Mouse (Mus musculus): ENCODE results near the gene Dusp3. TPM values are rescaled to one million over a fixed set of nuclear protein-coding genes. Genes with fewer than 3 reads are reported as not detected.

Dusp3 gene
- polyA plus RNA-seq (2012; rRNA removed), result 23.8 and 25.5 TPM in 2 replicates

GRCm38 (mm10) chr11:101986913-101987312 lies at the start of gene Dusp3:
TSS of gene Dusp3 (minus strand) at chr11:101987013.

GRCm38 (mm10) chr11:102028087-102028816 lies 41.4 kb upstream of the Dusp3 start, which contains the start of gene Mpp3:
TSS of gene Mpp3 (minus strand) at chr11:102028461.

GRCm38 (mm10) chr11:101984054-101985025 lies 2.5 kb downstream of the Dusp3 start, which contains the start of gene Cfap97d1:
TSS of gene Cfap97d1 (plus strand) at chr11:101984279.

GRCm38 (mm10) chr11:101966965-101967614 lies 19.7 kb downstream of the Dusp3 start, which contains the start of gene Sost:
TSS of gene Sost (minus strand) at chr11:101967015.

Other genes with a start within 250 kb of the Dusp3 start
- gene Etv4, start 201.6 kb downstream of the Dusp3 start, polyA plus RNA-seq (2012; rRNA removed), result 16.5 and 21.5 TPM in 2 replicates
- 0.73 and 1.2 TPM in 2 replicates for gene Meox1, start 92.6 kb downstream of the Dusp3 start, polyA plus RNA-seq (2012; rRNA removed)
- 0.10 and 0.47 TPM in 2 replicates for gene Sost, start 20.0 kb downstream of the Dusp3 start, polyA plus RNA-seq (2012; rRNA removed)
- gene Cfap97d1, start 2.7 kb downstream of the Dusp3 start, polyA plus RNA-seq (2012; rRNA removed), result not detected in 2 replicates
- 53.8 and 59.3 TPM in 2 replicates for gene Mpp3, start 41.4 kb upstream of the Dusp3 start, polyA plus RNA-seq (2012; rRNA removed)
- gene Cd300lg, start 54.5 kb upstream of the Dusp3 start, polyA plus RNA-seq (2012; rRNA removed), result 0.12 and 0.24 TPM in 2 replicates
- 46.0 and 51.6 TPM in 2 replicates for gene Mpp2, start 101.5 kb upstream of the Dusp3 start, polyA plus RNA-seq (2012; rRNA removed)
- not detected in 2 replicates for gene Ppy, start 114.3 kb upstream of the Dusp3 start, polyA plus RNA-seq (2012; rRNA removed)
- 1.9 TPM in 1 of 2 replicates, not detected in the other for gene Pyy, start 120.8 kb upstream of the Dusp3 start, polyA plus RNA-seq (2012; rRNA removed)
- gene Nags, start 158.5 kb upstream of the Dusp3 start, polyA plus RNA-seq (2012; rRNA removed), result 0.08 and 0.16 TPM in 2 replicates
- 35.4 and 38.9 TPM in 2 replicates for gene Tmem101, start 169.4 kb upstream of the Dusp3 start, polyA plus RNA-seq (2012; rRNA removed)
- gene Lsm12, start 198.3 kb upstream of the Dusp3 start, polyA plus RNA-seq (2012; rRNA removed), result 39.0 and 39.7 TPM in 2 replicates
- 50.9 and 52.7 TPM in 2 replicates for gene G6pc3, start 202.6 kb upstream of the Dusp3 start, polyA plus RNA-seq (2012; rRNA removed)
- gene Hdac5, start 243.2 kb upstream of the Dusp3 start, polyA plus RNA-seq (2012; rRNA removed), result 94.4 and 132 TPM in 2 replicates

All from central nervous system, embryonic 18 days (tissue).